Mouse (Mus musculus) kidney, adult 11 months (tissue): Measurements from ENCODE around the gene Mgll.

Experiments
- DNase-seq: peaks from one replicate; pipeline ENCODE4 v3.0.0; 2022

Mgll gene

GRCm38 (mm10) chr6:88832663-88833062, 108.5 kb downstream of the Mgll start:
- DNase-seq: no peak

- no peak for DNase-seq
Observed at GRCm38 (mm10) chr6:88833340-88834140, 109.3 kb downstream of the Mgll start.

- no peak for DNase-seq
Observed at GRCm38 (mm10) chr6:88835047-88835446, 110.8 kb downstream of the Mgll start.

- no peak for DNase-seq
Observed at GRCm38 (mm10) chr6:88836178-88836819, 112.1 kb downstream of the Mgll start.

- no peak for DNase-seq
Observed at GRCm38 (mm10) chr6:88837999-88838398, 113.8 kb downstream of the Mgll start.

GRCm38 (mm10) chr6:88838613-88839012, 114.4 kb downstream of the Mgll start:
- no peak for DNase-seq

GRCm38 (mm10) chr6:88839135-88839970, 115.1 kb downstream of the Mgll start:
- no peak for DNase-seq

GRCm38 (mm10) chr6:88840211-88840610, 116.0 kb downstream of the Mgll start:
- no peak for DNase-seq

- DNase-seq: no peak
Observed at GRCm38 (mm10) chr6:88840791-88841513, 116.7 kb downstream of the Mgll start.

- no peak for DNase-seq
Observed at GRCm38 (mm10) chr6:88841514-88841780, 117.2 kb downstream of the Mgll start.

- peak; percentile 100 for DNase-seq
Observed at GRCm38 (mm10) chr6:88841781-88842689, 117.8 kb downstream of the Mgll start, which contains the start of gene Abtb1. Abtb1 (minus strand) TSS chr6:88841984.

GRCm38 (mm10) chr6:88842731-88843151, 118.5 kb downstream of the Mgll start:
- DNase-seq: no peak

GRCm38 (mm10) chr6:88843241-88843640, 119.0 kb downstream of the Mgll start:
- no peak for DNase-seq

- DNase-seq: no peak
Observed at GRCm38 (mm10) chr6:88843781-88844725, 119.8 kb downstream of the Mgll start.

- no peak for DNase-seq
Observed at GRCm38 (mm10) chr6:88844901-88845565, 120.8 kb downstream of the Mgll start.

- DNase-seq: no peak
Observed at GRCm38 (mm10) chr6:88847571-88847970, 123.4 kb downstream of the Mgll start.

- DNase-seq: no peak
Observed at GRCm38 (mm10) chr6:88849270-88849669, 125.1 kb downstream of the Mgll start.

GRCm38 (mm10) chr6:88850034-88850433, 125.8 kb downstream of the Mgll start:
- no peak for DNase-seq

- no peak for DNase-seq
Observed at GRCm38 (mm10) chr6:88854509-88854908, 130.3 kb downstream of the Mgll start.

GRCm38 (mm10) chr6:88855636-88856035, 131.4 kb downstream of the Mgll start:
- DNase-seq: no peak
